Mouse (Mus musculus): ENCODE measurements around the gene Gm13199. TPM values are rescaled to one million over a fixed set of nuclear protein-coding genes. Genes with fewer than 3 reads are reported as not detected.
A peak's percentile ranks its signal among the peaks of the same experiment; 100 is the strongest.

Gene Gm13199
- polyA plus RNA-seq, 2 experiments: 2.0 to 6.2 TPM

- no peaks in the 10 kb centered on the region for H3K4me1 ChIP-seq (ENCODE audit: control insufficient read depth, insufficient read depth, low read length)
- no peak overlapping the region for H3K4me2 ChIP-seq (replicated peaks; ENCODE audit: low read depth, low read length, severe bottlenecking)
- no peak for ATAC-seq (ENCODE audit: low FRiP score, low read depth)
- no peak overlapping the region for H3K27ac ChIP-seq (replicated peaks; ENCODE audit: low read depth, low read length)
- no peak for TF ChIP-seq POLR2A (IDR thresholded peaks at IDR 0.05; ENCODE audit: borderline replicate concordance, extremely low read depth, insufficient read depth, insufficient read length)
- no peak overlapping the region for H3K9ac ChIP-seq (ENCODE audit: low read depth, low read length, severe bottlenecking)
- H3K36me3 ChIP-seq (ENCODE audit: control insufficient read depth, insufficient read depth, low read length): peaks cover 56% of the 10 kb centered on the region
- DNase-seq (ENCODE audit: low spot score): peak; percentile 26
- no peaks in the 10 kb centered on the region for H3K9me3 ChIP-seq (ENCODE audit: control insufficient read depth, low read length)
- H3K4me3 ChIP-seq (replicated peaks; ENCODE audit: low read length): no peak overlapping the region
- WGBS: 29% methylated on average over 1 of the region's 1 CpGs
- H3K27me3 ChIP-seq (ENCODE audit: control insufficient read depth, insufficient read depth, low read length): no peaks in the 10 kb centered on the region
Observed at GRCm38 (mm10) chr2:5824213-5824612, 38.5 kb downstream of the Gm13199 start.

DNA sequence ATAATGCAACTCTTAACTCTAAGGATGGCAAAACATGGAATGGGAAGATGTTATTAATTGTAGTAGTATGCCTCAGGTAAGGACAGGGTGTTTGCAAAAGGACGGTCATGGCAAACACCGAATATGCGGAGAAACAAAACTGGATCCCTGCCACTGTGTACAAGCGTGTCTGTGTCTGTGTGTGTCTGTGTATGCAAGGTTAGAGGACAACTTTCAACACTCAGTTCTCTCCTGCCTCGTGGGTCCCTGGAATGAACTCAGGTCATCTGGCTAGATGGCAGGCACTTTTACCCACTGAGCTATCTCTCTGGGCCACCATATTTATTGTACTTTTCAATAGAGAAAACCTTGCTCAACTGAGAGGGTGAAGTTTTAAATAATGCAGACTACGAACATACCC lies 40.3 kb downstream of the Gm13199 start:
- no peaks in the 10 kb centered on the region for H3K9me3 ChIP-seq (ENCODE audit: control insufficient read depth, low read length)
- TF ChIP-seq POLR2A (IDR thresholded peaks at IDR 0.05; ENCODE audit: borderline replicate concordance, extremely low read depth, insufficient read depth, insufficient read length): no peak
- no peak overlapping the region for H3K9ac ChIP-seq (ENCODE audit: low read depth, low read length, severe bottlenecking)
- DNase-seq (ENCODE audit: low spot score): no peak
- H3K4me1 ChIP-seq (ENCODE audit: control insufficient read depth, insufficient read depth, low read length): no peaks in the 10 kb centered on the region
- no peak overlapping the region for H3K4me3 ChIP-seq (replicated peaks; ENCODE audit: low read length)
- H3K36me3 ChIP-seq (ENCODE audit: control insufficient read depth, insufficient read depth, low read length): peaks cover 68% of the 10 kb centered on the region
- H3K27me3 ChIP-seq (ENCODE audit: control insufficient read depth, insufficient read depth, low read length): no peaks in the 10 kb centered on the region
- ATAC-seq (ENCODE audit: low FRiP score, low read depth): no peak
- H3K27ac ChIP-seq (replicated peaks; ENCODE audit: low read depth, low read length): no peak overlapping the region
- 97% methylated on average over 6 of the region's 6 CpGs for WGBS
- no peak overlapping the region for H3K4me2 ChIP-seq (replicated peaks; ENCODE audit: low read depth, low read length, severe bottlenecking)

GRCm38 (mm10) chr2:5821264-5821663 lies 41.5 kb downstream of the Gm13199 start:
- Histone ChIP-seq H3K27ac (replicated peaks; ENCODE audit: low read depth, low read length) (no peak overlapping the region), H3K36me3 (ENCODE audit: control insufficient read depth, insufficient read depth, low read length) (peaks cover 69% of the 10 kb centered on the region), H3K27me3 (ENCODE audit: control insufficient read depth, insufficient read depth, low read length) (no peaks in the 10 kb centered on the region), H3K9me3 (ENCODE audit: control insufficient read depth, low read length) (no peaks in the 10 kb centered on the region), H3K9ac (ENCODE audit: low read depth, low read length, severe bottlenecking) (no peak overlapping the region), H3K4me1 (ENCODE audit: control insufficient read depth, insufficient read depth, low read length) (no peaks in the 10 kb centered on the region), H3K4me3 (replicated peaks; ENCODE audit: low read length) (no peak overlapping the region), H3K4me2 (replicated peaks; ENCODE audit: low read depth, low read length, severe bottlenecking) (no peak overlapping the region)
- 81% methylated on average over 10 of the region's 10 CpGs for WGBS
- DNase-seq (ENCODE audit: low spot score) (no peak), ATAC-seq (ENCODE audit: low FRiP score, low read depth) (no peak)
- no peak for TF ChIP-seq POLR2A (IDR thresholded peaks at IDR 0.05; ENCODE audit: borderline replicate concordance, extremely low read depth, insufficient read depth, insufficient read length)

Other genes with a start within 250 kb of the Gm13199 start
- 4.4 and 4.9 TPM in 2 replicates for gene Camk1d, start 148.4 kb downstream of the Gm13199 start, polyA plus RNA-seq (2012; rRNA removed)
- gene Camk1d, start 148.4 kb downstream of the Gm13199 start, polyA plus RNA-seq (2014; fragmentation: Nextera tagmentation; extraction: Ambion mirVana): 6.9 and 7.7 TPM in 2 replicates
- gene Nudt5, start 17.9 kb downstream of the Gm13199 start, polyA plus RNA-seq (2012; rRNA removed): 28.7 and 34.6 TPM in 2 replicates
- 56.4 and 57.4 TPM in 2 replicates for gene Nudt5, start 17.9 kb downstream of the Gm13199 start, polyA plus RNA-seq (2014; fragmentation: Nextera tagmentation; extraction: Ambion mirVana)
- gene Cdc123, start 17.8 kb downstream of the Gm13199 start, polyA plus RNA-seq (2012; rRNA removed): 182 and 209 TPM in 2 replicates
- 296 TPM in 2 replicates for gene Cdc123, start 17.8 kb downstream of the Gm13199 start, polyA plus RNA-seq (2014; fragmentation: Nextera tagmentation; extraction: Ambion mirVana)
- gene Sec61a2, start 32.5 kb upstream of the Gm13199 start, polyA plus RNA-seq (2012; rRNA removed): 222 and 262 TPM in 2 replicates
- gene Sec61a2, start 32.5 kb upstream of the Gm13199 start, polyA plus RNA-seq (2014; fragmentation: Nextera tagmentation; extraction: Ambion mirVana): 79.1 and 90.1 TPM in 2 replicates
- 9.4 TPM in 2 replicates for gene Dhtkd1, start 79.9 kb upstream of the Gm13199 start, polyA plus RNA-seq (2012; rRNA removed)
- 3.5 and 3.6 TPM in 2 replicates for gene Dhtkd1, start 79.9 kb upstream of the Gm13199 start, polyA plus RNA-seq (2014; fragmentation: Nextera tagmentation; extraction: Ambion mirVana)
- gene Upf2, start 88.5 kb upstream of the Gm13199 start, polyA plus RNA-seq (2012; rRNA removed): 12.5 and 17.0 TPM in 2 replicates
- gene Upf2, start 88.5 kb upstream of the Gm13199 start, polyA plus RNA-seq (2014; fragmentation: Nextera tagmentation; extraction: Ambion mirVana): 12.1 and 13.0 TPM in 2 replicates